Comparison of ENCODE assay signal across 8 mouse cellular contexts in the genomic region with DNA sequence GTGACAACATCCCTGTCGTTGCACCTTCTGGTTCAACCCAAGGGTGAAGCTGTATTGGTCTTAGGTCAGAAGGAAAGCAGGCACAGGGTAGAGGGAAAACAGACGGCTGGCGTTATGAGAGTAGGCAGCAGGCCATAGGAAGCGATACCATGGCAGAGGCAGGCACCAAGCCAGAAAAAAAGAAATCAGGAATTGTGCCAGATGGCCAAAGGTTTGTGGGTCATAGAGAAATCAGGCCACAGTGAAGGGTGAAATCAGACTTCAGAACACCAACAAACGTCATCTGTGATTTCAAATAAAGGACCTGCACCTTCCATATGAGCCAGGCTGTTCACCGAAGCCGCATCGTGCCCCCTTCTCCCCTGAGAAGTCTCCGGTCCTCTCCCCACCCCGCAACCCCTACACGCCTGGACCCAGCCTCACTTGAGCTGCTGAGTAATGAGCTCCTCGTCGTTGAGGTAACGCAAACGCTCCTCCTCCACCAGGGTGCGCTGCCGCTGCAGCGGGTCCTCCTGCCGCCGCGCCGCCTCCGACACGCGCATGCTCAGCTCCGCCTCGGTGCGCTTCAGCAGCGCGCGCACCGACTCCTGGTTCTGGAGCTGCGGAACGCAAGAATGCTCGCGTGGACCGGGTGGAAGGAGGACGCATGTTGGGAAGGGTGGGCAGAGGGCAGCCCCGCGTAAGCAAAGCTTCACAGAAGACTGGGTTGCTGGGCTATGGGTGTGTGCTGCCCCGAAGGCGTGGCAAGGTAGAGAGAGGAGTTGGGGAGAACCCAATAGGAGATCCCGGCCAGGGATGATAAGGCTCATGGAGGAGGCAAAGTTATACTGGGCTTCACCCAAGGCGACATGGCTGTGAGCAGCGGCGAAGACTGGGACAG. TPM values are rescaled to one million over a fixed set of nuclear protein-coding genes. Genes with fewer than 3 reads are reported as not detected.
DNase-seq lines count a peak whose midpoint lies in the region; ATAC-seq and TF ChIP-seq lines count a peak whose summit lies in the region.

No protein-coding gene starts in this region.

- DNase-seq in ES-E14 (ENCODE audit: low read depth, low spot score) = peak; percentile 82
- DNase-seq in cerebellum, adult 11 months = peak; percentile 91
- peak; percentile 95 for DNase-seq in forebrain, embryonic 14.5 days (ENCODE audit: low spot score)
- peak; percentile 96 for DNase-seq in heart, postnatal 14 days
- DNase-seq in layer of hippocampus, adult 11-12 months (ENCODE audit: low spot score) = peak; percentile 86
- DNase-seq in liver, postnatal 0 days = peak; percentile 91

- peaks cover 4 to 23% of the 10 kb centered on the region in 2 experiments for H3K4me1 ChIP-seq in ES-E14 (ENCODE audit: control insufficient read depth in 2 of 2, insufficient read depth in 2 of 2, low read length in 2 of 2, poor library complexity in 1 of 2)
- H3K4me1 ChIP-seq in forebrain, embryonic 14.5 days (ENCODE audit: control insufficient read depth, insufficient read depth, low read length) = peaks cover 17% of the 10 kb centered on the region
- H3K4me1 ChIP-seq in liver, postnatal 0 days (ENCODE audit: insufficient read depth) = peaks cover 13% of the 10 kb centered on the region
- peaks cover 7% of the 10 kb centered on the region for H3K4me1 ChIP-seq in neural tube, embryonic 14.5 days (ENCODE audit: control insufficient read depth, insufficient read depth, low read length)
- H3K4me1 ChIP-seq in testis, adult 2 months (ENCODE audit: control insufficient read depth, insufficient read depth, low read length) = peaks cover 17% of the 10 kb centered on the region

- peak; percentile 98 for TF ChIP-seq CTCF in liver, postnatal 0 days (IDR thresholded peaks at IDR 0.05; ENCODE audit: low read depth)
- peak; percentile 83; the same call in 1 of the 2 replicates for TF ChIP-seq CTCF in testis, adult 2 months (IDR thresholded peaks at IDR 0.05; ENCODE audit: control insufficient read depth, insufficient read depth, insufficient replicate concordance, low read depth, low read length)

- peak; percentile 75 for ATAC-seq in forebrain, embryonic 14.5 days
- ATAC-seq in liver, postnatal 0 days = peak; percentile 79
- peak; percentile 73; the same call in 1 of the 2 replicates for ATAC-seq in neural tube, embryonic 14.5 days (ENCODE audit: low read depth)

- no peak for TF ChIP-seq EP300 in liver, postnatal 0 days (IDR thresholded peaks at IDR 0.05; ENCODE audit: low read depth)

- no peak overlapping the region for H3K27ac ChIP-seq in ES-E14 (ENCODE audit: insufficient read depth, low read depth, low read length, poor library complexity, severe bottlenecking)
- H3K27ac ChIP-seq in forebrain, embryonic 14.5 days (ENCODE audit: low read depth, low read length) = no peak overlapping the region
- H3K27ac ChIP-seq in liver, postnatal 0 days (ENCODE audit: low read depth) = peak overlapping the region; percentile 7; the same call in 1 of the 2 replicates
- no peak overlapping the region for H3K27ac ChIP-seq in neural tube, embryonic 14.5 days (ENCODE audit: low read depth, low read length)
- H3K27ac ChIP-seq in testis, adult 2 months (ENCODE audit: control insufficient read depth, insufficient read depth, low read depth, low read length) = no peak overlapping the region

- peak overlapping the region; percentile 71 for H3K9ac ChIP-seq in ES-E14 (ENCODE audit: insufficient read depth, low read depth, low read length, poor library complexity, severe bottlenecking)
- H3K9ac ChIP-seq in forebrain, embryonic 14.5 days (ENCODE audit: low read length) = peak overlapping the region; percentile 49
- H3K9ac ChIP-seq in liver, postnatal 0 days (replicated peaks) = no peak overlapping the region; the same call in 1 of the 2 replicates
- no peak overlapping the region for H3K9ac ChIP-seq in neural tube, embryonic 14.5 days (replicated peaks; ENCODE audit: low read depth, low read length)

- intact Hi-C loops in heart, postnatal 14 days (cut with DNase I) = loop anchor here (1.0 to 5.0 kb wide), 2 partner anchors 46 to 91 kb away; partner anchors contain the start of gene Srcin1

- WGBS in forebrain, embryonic 14.5 days = 9% methylated on average over 46 of the region's 46 CpGs
- WGBS in liver, postnatal 0 days (ENCODE audit: insufficient replicate concordance) = 7% methylated on average over 46 of the region's 46 CpGs
- 6% methylated on average over 46 of the region's 46 CpGs for WGBS in neural tube, embryonic 14.5 days

- no peak for TF ChIP-seq POLR2A in testis, adult 2 months (IDR thresholded peaks at IDR 0.05; ENCODE audit: control insufficient read depth, low read depth, low read length)

- H3K36me3 ChIP-seq in ES-E14 (ENCODE audit: control insufficient read depth, insufficient read depth, low read length, poor library complexity, severe bottlenecking) = peaks cover 2% of the 10 kb centered on the region; the same call in 1 of the 2 replicates
- H3K36me3 ChIP-seq in forebrain, embryonic 14.5 days (ENCODE audit: control insufficient read depth, insufficient read depth, low read length) = peaks cover 74% of the 10 kb centered on the region
- H3K36me3 ChIP-seq in liver, postnatal 0 days (replicated peaks; ENCODE audit: insufficient read depth, low read length) = no peaks in the 10 kb centered on the region
- H3K36me3 ChIP-seq in neural tube, embryonic 14.5 days (ENCODE audit: control insufficient read depth, insufficient read depth, low read length) = peaks cover 16% of the 10 kb centered on the region
- no peaks in the 10 kb centered on the region for H3K36me3 ChIP-seq in testis, adult 2 months (ENCODE audit: control insufficient read depth, insufficient read depth, low read length)

- peak overlapping the region; percentile 72 to 83 for H3K4me3 ChIP-seq in ES-E14 (ENCODE audit: insufficient read depth in 1 of 2, low read depth in 1 of 2, low read length in 2 of 2, poor library complexity in 1 of 2, severe bottlenecking in 1 of 2)
- H3K4me3 ChIP-seq in forebrain, embryonic 14.5 days (ENCODE audit: low read depth, low read length) = peak overlapping the region; percentile 26
- peak overlapping the region; percentile 49 for H3K4me3 ChIP-seq in liver, postnatal 0 days (ENCODE audit: low read depth, low read length)
- H3K4me3 ChIP-seq in neural tube, embryonic 14.5 days (ENCODE audit: low read depth, low read length) = peak overlapping the region; percentile 20
- H3K4me3 ChIP-seq in testis, adult 2 months (ENCODE audit: control insufficient read depth, low read depth, low read length) = peak overlapping the region; percentile 63

- no peaks in the 10 kb centered on the region for H3K9me3 ChIP-seq in ES-E14 (ENCODE audit: control insufficient read depth, insufficient read depth, low read depth, low read length)
- no peaks in the 10 kb centered on the region for H3K9me3 ChIP-seq in forebrain, embryonic 14.5 days (replicated peaks; ENCODE audit: control insufficient read depth, low read length)
- H3K9me3 ChIP-seq in liver, postnatal 0 days (ENCODE audit: low read length) = no peaks in the 10 kb centered on the region
- H3K9me3 ChIP-seq in neural tube, embryonic 14.5 days (ENCODE audit: control insufficient read depth, low read length) = no peaks in the 10 kb centered on the region

- in situ Hi-C loops in ES-E14 (cut with MboI; ENCODE audit: low sequenced_read_pairs in 2 of 2, unreplicated experiment in 2 of 2) = no loop called here

- H3K27me3 ChIP-seq in forebrain, embryonic 14.5 days (replicated peaks; ENCODE audit: control insufficient read depth, insufficient read depth, low read length) = peaks cover 44% of the 10 kb centered on the region
- peaks cover 60% of the 10 kb centered on the region for H3K27me3 ChIP-seq in liver, postnatal 0 days (ENCODE audit: insufficient read depth, low read length)
- peaks cover 34% of the 10 kb centered on the region for H3K27me3 ChIP-seq in neural tube, embryonic 14.5 days (ENCODE audit: control insufficient read depth, insufficient read depth, low read length)
- no peaks in the 10 kb centered on the region; the same call in 1 of the 2 replicates for H3K27me3 ChIP-seq in testis, adult 2 months (ENCODE audit: control insufficient read depth, insufficient read depth, low read length)

- peak overlapping the region; percentile 72 for H3K4me2 ChIP-seq in forebrain, embryonic 14.5 days (ENCODE audit: low read length)
- H3K4me2 ChIP-seq in liver, postnatal 0 days (ENCODE audit: low read depth, low read length) = peak overlapping the region; percentile 84
- peak overlapping the region; percentile 57 for H3K4me2 ChIP-seq in neural tube, embryonic 14.5 days (ENCODE audit: low read depth, low read length)

TF ChIP-seq in ES-E14, 5 proteins besides CTCF, POLR2A, EP300 and RAD21:
- TF ChIP-seq ZNF384 (IDR thresholded peaks at IDR 0.05; ENCODE audit: low read depth, low read length) = no peak
- 0 out of 2 replicates have a peak, but pooled peaks have one; percentile 55 for TF ChIP-seq HCFC1 (IDR thresholded peaks at IDR 0.05; ENCODE audit: borderline replicate concordance, insufficient read depth, low read length)
- peak; percentile 33; the same call in 1 of the 2 replicates for TF ChIP-seq MAFK (IDR thresholded peaks at IDR 0.05; ENCODE audit: insufficient read depth, low read depth, low read length)
- TF ChIP-seq CHD2 (IDR thresholded peaks at IDR 0.05; ENCODE audit: low read depth, low read length) = no peak
- peak; percentile 63; the same call in 1 of the 2 replicates for TF ChIP-seq ZC3H11A (IDR thresholded peaks at IDR 0.05; ENCODE audit: borderline replicate concordance, low read depth, low read length)

RNA-seq across cellular contexts. Expression of gene 4933428G20Rik, which starts 31.5 kb away (rescaled TPM):
- 0.36 and 0.63 TPM in 2 replicates for total RNA-seq in ES-E14 (2012; rRNA removed)
- polyA plus RNA-seq in forebrain, embryonic 14.5 days (2014; fragmentation: Nextera tagmentation; extraction: Ambion mirVana) = 0.40 TPM in 1 of 2 replicates, not detected in the other
- total RNA-seq in heart, postnatal 14 days (2021) = not detected
- polyA plus RNA-seq in liver, postnatal 0 days (2015; fragmentation: Nextera tagmentation; extraction: Ambion mirVana) = 0.20 and 0.25 TPM in 2 replicates
- 0.26 and 0.33 TPM in 2 replicates for polyA plus RNA-seq in neural tube, embryonic 14.5 days (2014; fragmentation: Nextera tagmentation; extraction: Ambion mirVana)
- 24.3 and 28.7 TPM in 2 replicates for polyA plus RNA-seq in testis, adult 2 months (2012; rRNA removed)

RNA-seq across cellular contexts. Expression of gene Srcin1, which starts 44.4 kb away (rescaled TPM):
- total RNA-seq in ES-E14 (2012; rRNA removed) = 2.4 and 4.1 TPM in 2 replicates
- polyA plus RNA-seq in forebrain, embryonic 14.5 days (2014; fragmentation: Nextera tagmentation; extraction: Ambion mirVana) = 5.6 and 6.4 TPM in 2 replicates
- under 1 TPM; 0.29 to 0.34 TPM for total RNA-seq in heart, postnatal 14 days (2021)
- polyA plus RNA-seq in liver, postnatal 0 days (2015; fragmentation: Nextera tagmentation; extraction: Ambion mirVana) = 0.02 and 0.05 TPM in 2 replicates
- polyA plus RNA-seq in neural tube, embryonic 14.5 days (2014; fragmentation: Nextera tagmentation; extraction: Ambion mirVana) = 7.6 and 8.1 TPM in 2 replicates
- 35.5 and 47.1 TPM in 2 replicates for polyA plus RNA-seq in testis, adult 2 months (2012; rRNA removed)

Comparison
In these comparisons a context has a peak if more than half of its experiments do, and no peak if none do; other contexts are left out.
1. H3K4me3 ChIP-seq: peak in every context shown above with its lines; median percentile 78 in ES-E14; 63 in testis, adult 2 months; 49 in liver, postnatal 0 days; 26 in forebrain, embryonic 14.5 days; 20 in neural tube, embryonic 14.5 days.
2. H3K9ac ChIP-seq: peak in ES-E14 (single experiment) and forebrain, embryonic 14.5 days (single experiment); none in liver, postnatal 0 days (single experiment) and neural tube, embryonic 14.5 days (single experiment).
3. RNA of gene 4933428G20Rik, which starts 31.5 kb away (polyA plus RNA-seq): 24.3 to 28.7 TPM in testis, adult 2 months; 0.26 to 0.33 TPM in neural tube, embryonic 14.5 days, 0.20 to 0.25 TPM in liver, postnatal 0 days and 0.40 TPM in forebrain, embryonic 14.5 days; every median in the first group is over 10 times any median in the second.
4. Peak in every context shown above with its lines, with median percentiles within 50 percentile points of each other: DNase-seq, ATAC-seq and H3K4me2 ChIP-seq.